Mouse (Mus musculus): ENCODE results near the gene Nr4a1.

The Nr4a1 gene

DNA sequence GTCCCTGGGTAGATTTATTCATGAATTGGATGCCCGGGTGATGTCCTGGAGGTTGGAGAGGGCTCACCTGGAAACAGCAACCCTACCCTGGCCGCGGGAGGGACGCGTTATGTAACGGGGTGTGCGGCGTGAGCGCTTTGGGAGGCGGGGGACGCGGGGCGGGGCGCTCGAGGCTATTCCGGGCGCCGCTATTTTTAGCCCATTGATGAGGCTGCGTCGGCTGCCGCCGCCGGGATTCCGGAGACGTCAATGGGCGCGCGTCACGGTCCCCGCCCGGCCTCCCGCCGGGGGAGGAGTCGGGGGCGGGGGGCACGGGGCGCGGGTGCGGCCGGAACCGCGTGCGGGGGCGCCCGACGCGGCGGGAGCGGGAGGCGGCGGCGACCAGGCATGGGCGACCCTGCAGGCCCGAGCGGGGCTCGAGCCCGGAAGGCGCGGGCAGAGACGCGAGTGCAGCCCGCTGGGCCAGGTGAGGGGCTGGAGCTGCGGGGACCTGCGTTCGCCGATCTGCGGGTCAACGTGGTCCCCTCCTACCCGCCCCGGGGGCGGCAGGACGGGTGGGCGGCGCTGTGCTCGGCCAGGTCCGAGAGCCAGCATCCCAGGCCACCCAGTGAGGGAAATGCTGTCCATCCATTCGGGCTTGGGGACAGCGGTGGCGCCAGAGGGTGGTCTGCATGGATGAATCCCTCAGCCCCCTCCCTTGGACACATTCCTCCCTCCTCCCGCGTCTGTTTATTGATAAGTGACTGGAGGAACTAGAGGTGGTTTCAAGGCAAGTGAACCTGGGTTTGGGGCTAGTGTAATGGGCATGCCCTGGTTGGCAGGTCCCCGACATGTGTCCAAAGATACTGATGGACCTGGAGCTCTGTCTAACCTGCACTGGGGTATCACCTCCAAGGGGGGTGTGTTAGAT lies at the start of gene Nr4a1:
Gene Nr4a1 (plus strand): TSS at position 384 of the 910 bp plus-strand sequence.
- in situ Hi-C loops (cut with MboI; ENCODE audit: low pct_unique_long_range_greater_than_20kb in 1 of 2, low sequenced_read_pairs in 2 of 2, unreplicated experiment in 1 of 2) = no loop called here

GRCm38 (mm10) chr15:101204781-101205180 lies 49.3 kb upstream of the Nr4a1 start:
- in situ Hi-C loops (cut with MboI; ENCODE audit: low pct_unique_long_range_greater_than_20kb in 1 of 2, low sequenced_read_pairs in 2 of 2, unreplicated experiment in 1 of 2) = no loop called here

GRCm38 (mm10) chr15:101210228-101210627 lies 43.8 kb upstream of the Nr4a1 start:
- in situ Hi-C loops (cut with MboI; ENCODE audit: low pct_unique_long_range_greater_than_20kb in 1 of 2, low sequenced_read_pairs in 2 of 2, unreplicated experiment in 1 of 2) = no loop called here

DNA sequence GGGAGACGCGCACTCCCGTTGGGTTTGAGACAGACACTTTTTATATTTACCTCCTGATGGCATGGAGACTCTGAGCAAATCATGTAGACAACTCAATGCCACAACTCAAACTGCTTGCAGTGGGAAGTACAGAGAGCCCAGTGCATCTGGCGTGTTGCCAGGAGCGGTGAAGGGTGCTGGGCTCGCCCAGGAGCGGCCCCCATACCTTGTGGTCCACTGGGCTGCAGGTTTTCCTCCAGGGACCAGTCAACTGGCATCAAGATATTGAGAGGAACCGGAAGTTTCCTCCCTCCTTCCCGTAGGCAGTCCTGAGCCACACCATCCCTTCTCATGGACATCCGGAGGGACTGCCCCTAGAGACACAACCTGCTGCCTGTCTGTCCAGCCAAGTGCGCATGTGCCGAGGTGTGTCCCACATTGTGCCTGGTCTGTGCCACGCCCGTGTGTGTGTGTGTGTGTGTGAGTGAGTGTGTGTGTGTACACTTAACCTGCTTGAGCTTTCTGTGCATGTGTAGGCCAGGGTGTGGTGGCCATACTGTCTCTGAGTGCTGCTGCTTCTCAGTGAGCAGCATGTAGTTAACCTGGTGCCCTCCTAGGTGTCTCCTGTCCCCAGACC lies 43.0 kb upstream of the Nr4a1 start:
- in situ Hi-C loops (cut with MboI; ENCODE audit: low pct_unique_long_range_greater_than_20kb in 1 of 2, low sequenced_read_pairs in 2 of 2, unreplicated experiment in 1 of 2) = no loop called here

GRCm38 (mm10) chr15:101212435-101212834 lies 41.6 kb upstream of the Nr4a1 start:
- in situ Hi-C loops (cut with MboI; ENCODE audit: low pct_unique_long_range_greater_than_20kb in 1 of 2, low sequenced_read_pairs in 2 of 2, unreplicated experiment in 1 of 2) = no loop called here

GRCm38 (mm10) chr15:101215136-101215535 lies 38.9 kb upstream of the Nr4a1 start:
- in situ Hi-C loops (cut with MboI; ENCODE audit: low pct_unique_long_range_greater_than_20kb in 1 of 2, low sequenced_read_pairs in 2 of 2, unreplicated experiment in 1 of 2) = no loop called here

GRCm38 (mm10) chr15:101216036-101216435 lies 38.0 kb upstream of the Nr4a1 start:
- in situ Hi-C loops (cut with MboI; ENCODE audit: low pct_unique_long_range_greater_than_20kb in 1 of 2, low sequenced_read_pairs in 2 of 2, unreplicated experiment in 1 of 2) = no loop called here

GRCm38 (mm10) chr15:101220905-101221297 lies 33.2 kb upstream of the Nr4a1 start:
- in situ Hi-C loops (cut with MboI; ENCODE audit: low pct_unique_long_range_greater_than_20kb in 1 of 2, low sequenced_read_pairs in 2 of 2, unreplicated experiment in 1 of 2) = no loop called here

DNA sequence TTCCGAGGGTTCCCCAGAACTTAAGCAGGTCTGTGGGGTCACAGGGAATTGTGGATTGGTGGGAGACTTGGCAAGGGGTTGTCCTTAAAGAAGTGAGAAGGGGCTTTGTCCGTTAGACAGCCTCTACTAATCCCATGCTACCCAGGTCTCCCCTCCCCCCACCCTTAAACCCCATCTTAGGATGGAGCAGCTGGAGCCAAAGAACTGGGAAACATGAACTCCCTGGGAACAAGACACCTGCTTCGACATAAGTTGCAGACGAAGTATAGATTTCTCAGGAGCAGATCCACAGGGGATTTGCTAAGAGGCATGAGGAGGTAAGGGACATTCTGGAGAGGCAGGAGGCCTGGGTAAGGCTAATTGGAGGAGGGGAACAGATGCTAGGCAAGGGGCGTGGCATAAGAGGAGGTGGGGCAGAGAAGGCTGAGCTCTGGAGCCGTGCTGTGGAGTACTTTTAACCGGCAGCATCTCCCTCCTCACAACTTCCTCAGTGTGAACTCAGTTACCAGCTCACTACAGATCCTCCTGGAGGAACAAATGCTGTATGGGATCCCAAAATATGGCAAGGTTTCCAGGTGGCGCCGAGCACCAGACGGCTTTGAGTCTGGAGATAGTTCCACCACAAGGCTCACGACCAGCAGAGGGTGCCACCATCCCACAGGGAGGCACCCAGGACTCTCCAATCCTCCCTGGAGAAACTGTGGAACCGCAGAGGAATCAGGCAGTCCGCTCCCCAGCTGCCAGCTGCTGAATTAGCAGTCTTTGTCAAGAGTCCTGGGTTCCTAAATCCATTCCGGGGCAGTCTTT lies 32.6 kb upstream of the Nr4a1 start:
- in situ Hi-C loops (cut with MboI; ENCODE audit: low pct_unique_long_range_greater_than_20kb in 1 of 2, low sequenced_read_pairs in 2 of 2, unreplicated experiment in 1 of 2) = no loop called here

- in situ Hi-C loops (cut with MboI; ENCODE audit: low pct_unique_long_range_greater_than_20kb in 1 of 2, low sequenced_read_pairs in 2 of 2, unreplicated experiment in 1 of 2) = no loop called here
Measured at GRCm38 (mm10) chr15:101222897-101223482, 31.1 kb upstream of the Nr4a1 start.

GRCm38 (mm10) chr15:101223596-101223995 lies 30.5 kb upstream of the Nr4a1 start:
- in situ Hi-C loops (cut with MboI; ENCODE audit: low pct_unique_long_range_greater_than_20kb in 1 of 2, low sequenced_read_pairs in 2 of 2, unreplicated experiment in 1 of 2) = no loop called here

- in situ Hi-C loops (cut with MboI; ENCODE audit: low pct_unique_long_range_greater_than_20kb in 1 of 2, low sequenced_read_pairs in 2 of 2, unreplicated experiment in 1 of 2) = no loop called here
Measured at GRCm38 (mm10) chr15:101224006-101224906, 29.8 kb upstream of the Nr4a1 start, which contains the start of gene Grasp. Gene Grasp, plus strand, starts transcription at chr15:101224188.

DNA sequence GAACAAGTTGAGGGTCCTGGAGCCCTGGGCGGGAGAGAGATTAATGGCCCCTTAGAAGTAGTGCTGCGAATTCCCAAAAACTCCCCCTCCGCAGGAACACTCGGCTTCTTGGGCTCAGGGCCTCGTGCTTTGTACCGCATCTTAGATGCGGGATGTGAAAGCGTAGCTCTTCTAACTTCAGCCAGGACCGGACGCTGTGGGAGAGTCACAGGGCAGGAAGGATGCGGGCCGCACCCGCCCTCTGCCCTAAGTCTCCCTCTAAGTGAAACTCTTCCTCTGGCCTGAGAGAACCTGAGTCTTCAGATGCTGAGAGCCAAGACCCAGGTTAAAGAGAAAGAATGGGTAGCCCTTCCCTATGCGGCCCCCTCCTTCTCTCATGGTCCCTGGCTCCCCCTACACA lies 29.1 kb upstream of the Nr4a1 start:
- in situ Hi-C loops (cut with MboI; ENCODE audit: low pct_unique_long_range_greater_than_20kb in 1 of 2, low sequenced_read_pairs in 2 of 2, unreplicated experiment in 1 of 2) = no loop called here

- in situ Hi-C loops (cut with MboI; ENCODE audit: low pct_unique_long_range_greater_than_20kb in 1 of 2, low sequenced_read_pairs in 2 of 2, unreplicated experiment in 1 of 2) = no loop called here
Measured at GRCm38 (mm10) chr15:101227971-101228370, 26.1 kb upstream of the Nr4a1 start.

GRCm38 (mm10) chr15:101228866-101229590 lies 25.0 kb upstream of the Nr4a1 start:
- in situ Hi-C loops (cut with MboI; ENCODE audit: low pct_unique_long_range_greater_than_20kb in 1 of 2, low sequenced_read_pairs in 2 of 2, unreplicated experiment in 1 of 2) = no loop called here

- in situ Hi-C loops (cut with MboI; ENCODE audit: low pct_unique_long_range_greater_than_20kb in 1 of 2, low sequenced_read_pairs in 2 of 2, unreplicated experiment in 1 of 2) = no loop called here
Measured at GRCm38 (mm10) chr15:101230503-101230902, 23.6 kb upstream of the Nr4a1 start.

- in situ Hi-C loops (cut with MboI; ENCODE audit: low pct_unique_long_range_greater_than_20kb in 1 of 2, low sequenced_read_pairs in 2 of 2, unreplicated experiment in 1 of 2) = no loop called here
Measured at GRCm38 (mm10) chr15:101230995-101231647, 22.9 kb upstream of the Nr4a1 start.

Measured in mouse embryonic stem cell (cell line).